Mouse (Mus musculus) macrophage (primary cell): ENCODE results near the gene Stk40. TPM values are rescaled to one million over a fixed set of nuclear protein-coding genes. Genes with fewer than 3 reads are reported as not detected.
A peak's percentile ranks its signal among the peaks of the same experiment; 100 is the strongest.

Experiments
- H3K27ac ChIP-seq: fragments of 350-480 bp; formaldehyde crosslinking; 2 replicates; pipeline ENCODE4 v1.9.0; 2021
- H3K36me3 ChIP-seq: fragments of 350-480 bp; formaldehyde crosslinking; 2 replicates; pipeline ENCODE4 v1.9.0; 2021; ENCODE audit errors: inconsistent target
- H3K4me3 ChIP-seq: fragments of 350-480 bp; formaldehyde crosslinking; 2 replicates; pipeline ENCODE4 v1.9.0; 2021; ENCODE audit errors: inconsistent target
- H3K79me2 ChIP-seq: fragments of 350-480 bp; formaldehyde crosslinking; 2 replicates; pipeline ENCODE4 v1.9.0; 2021; ENCODE audit errors: inconsistent target
- whole genome bisulfite sequencing: methylation state at CpG from one replicate; pipeline ENCODE4 v1.1.7; 2026; ENCODE audit warnings: inconsistent platforms; ENCODE audit not compliant: missing documents; 5-methylcytosine and 5-hydroxymethylcytosine counted together
- polyA plus RNA-seq: library from polyadenylated mRNA; stranded (reverse); fragments of 250-400 nt; gene quantifications from 3 replicates; pipeline ENCODE4 v1.2.4, GENCODE M21; 2018; ENCODE audit warnings: inconsistent platforms

Stk40 gene
- polyA plus RNA-seq, 1 experiment from 2014 or later: 19.5 TPM

GRCm38 (mm10) chr4:126105131-126105783, 1.5 kb downstream of the Stk40 start:
- 88% methylated on average over 7 of the region's 7 CpGs for WGBS
- Histone ChIP-seq H3K79me2 (peaks cover 73% of the 10 kb centered on the region), H3K27ac (peak overlapping the region; percentile 38; the same call in 1 of the 2 replicates), H3K4me3 (peak overlapping the region; percentile 78; the same call in 1 of the 2 replicates), H3K36me3 (no peaks in the 10 kb centered on the region)

GRCm38 (mm10) chr4:126108061-126108740, 4.4 kb downstream of the Stk40 start:
- no peak overlapping the region for H3K27ac ChIP-seq
- H3K79me2 ChIP-seq: peaks cover 79% of the 10 kb centered on the region
- no peak overlapping the region for H3K4me3 ChIP-seq
- 45% methylated on average over 8 of the region's 8 CpGs for WGBS
- no peaks in the 10 kb centered on the region for H3K36me3 ChIP-seq

GRCm38 (mm10) chr4:126109613-126110373, 6.0 kb downstream of the Stk40 start:
- Histone ChIP-seq H3K79me2 (peaks cover 88% of the 10 kb centered on the region), H3K4me3 (no peak overlapping the region; the same call in 1 of the 2 replicates)

GRCm38 (mm10) chr4:126110374-126111152, 6.8 kb downstream of the Stk40 start:
- Histone ChIP-seq H3K27ac (peak overlapping the region; percentile 88), H3K79me2 (peaks cover 88% of the 10 kb centered on the region), H3K36me3 (no peaks in the 10 kb centered on the region), H3K4me3 (no peak overlapping the region; the same call in 1 of the 2 replicates)
- WGBS: under 1% methylated on average over 12 of the region's 12 CpGs

More at GRCm38 (mm10) chr4:126109613-126110373, 6.0 kb downstream of the Stk40 start:
- Histone ChIP-seq H3K27ac (peak overlapping the region; percentile 88), H3K36me3 (no peaks in the 10 kb centered on the region)
- WGBS: 24% methylated on average over 10 of the region's 10 CpGs

- 25% methylated on average over 7 of the region's 7 CpGs for WGBS
- Histone ChIP-seq H3K4me3 (no peak overlapping the region), H3K79me2 (peaks cover 88% of the 10 kb centered on the region), H3K27ac (peak overlapping the region; percentile 88), H3K36me3 (no peaks in the 10 kb centered on the region)
Measured at GRCm38 (mm10) chr4:126111153-126111549, 7.4 kb downstream of the Stk40 start.

GRCm38 (mm10) chr4:126113243-126113642, 9.5 kb downstream of the Stk40 start:
- H3K4me3 ChIP-seq: no peak overlapping the region
- H3K79me2 ChIP-seq: peaks cover 88% of the 10 kb centered on the region
- 87% methylated on average over 4 of the region's 4 CpGs for WGBS
- H3K27ac ChIP-seq: no peak overlapping the region
- 0 out of 2 replicates have a peak, but pooled peaks cover 5% of the 10 kb centered on the region for H3K36me3 ChIP-seq

- Histone ChIP-seq H3K4me3 (no peak overlapping the region), H3K79me2 (peaks cover 88% of the 10 kb centered on the region), H3K36me3 (0 out of 2 replicates have a peak, but pooled peaks cover 5% of the 10 kb centered on the region), H3K27ac (no peak overlapping the region)
- WGBS: 11% methylated on average over 6 of the region's 6 CpGs
Measured at GRCm38 (mm10) chr4:126113943-126114342, 10.2 kb downstream of the Stk40 start.

- WGBS: 90% methylated on average over 9 of the region's 9 CpGs
- 0 out of 2 replicates have a peak, but pooled peaks cover 5% of the 10 kb centered on the region for H3K36me3 ChIP-seq
- no peak overlapping the region for H3K4me3 ChIP-seq
- H3K79me2 ChIP-seq: peaks cover 92% of the 10 kb centered on the region
- H3K27ac ChIP-seq: no peak overlapping the region
Measured at GRCm38 (mm10) chr4:126115411-126115810, 11.7 kb downstream of the Stk40 start.

GRCm38 (mm10) chr4:126115871-126116521, 12.2 kb downstream of the Stk40 start:
- Histone ChIP-seq H3K4me3 (no peak overlapping the region), H3K36me3 (0 out of 2 replicates have a peak, but pooled peaks cover 5% of the 10 kb centered on the region), H3K27ac (no peak overlapping the region), H3K79me2 (peaks cover 97% of the 10 kb centered on the region)
- 85% methylated on average over 6 of the region's 6 CpGs for WGBS

GRCm38 (mm10) chr4:126117116-126117515, 13.4 kb downstream of the Stk40 start:
- Histone ChIP-seq H3K27ac (no peak overlapping the region), H3K4me3 (no peak overlapping the region), H3K36me3 (0 out of 2 replicates have a peak, but pooled peaks cover 5% of the 10 kb centered on the region), H3K79me2 (peaks cover 94% of the 10 kb centered on the region)
- 85% methylated on average over 3 of the region's 8 CpGs for WGBS

- Histone ChIP-seq H3K36me3 (peaks cover 11% of the 10 kb centered on the region; the same call in 1 of the 2 replicates), H3K79me2 (peaks cover 79% of the 10 kb centered on the region)
- WGBS: 98% methylated on average over 4 of the region's 4 CpGs
Measured at GRCm38 (mm10) chr4:126118651-126119050, 14.9 kb downstream of the Stk40 start.

GRCm38 (mm10) chr4:126119051-126119450, 15.3 kb downstream of the Stk40 start:
- Histone ChIP-seq H3K27ac (no peak overlapping the region), H3K4me3 (no peak overlapping the region), H3K36me3 (peaks cover 15% of the 10 kb centered on the region; the same call in 1 of the 2 replicates), H3K79me2 (peaks cover 75% of the 10 kb centered on the region)
- WGBS: 100% methylated on average over 1 of the region's 1 CpGs

More at GRCm38 (mm10) chr4:126118651-126119050, 14.9 kb downstream of the Stk40 start:
- Histone ChIP-seq H3K4me3 (no peak overlapping the region), H3K27ac (no peak overlapping the region)

- WGBS: 87% methylated on average over 5 of the region's 5 CpGs
- Histone ChIP-seq H3K79me2 (peaks cover 65% of the 10 kb centered on the region), H3K4me3 (no peak overlapping the region), H3K27ac (no peak overlapping the region), H3K36me3 (peaks cover 25% of the 10 kb centered on the region)
Measured at GRCm38 (mm10) chr4:126120052-126120451, 16.3 kb downstream of the Stk40 start.
